Mouse (Mus musculus) forebrain, embryonic 16.5 days (tissue): Measurements from ENCODE around the gene Spryd4. TPM values are rescaled to one million over a fixed set of nuclear protein-coding genes. Genes with fewer than 3 reads are reported as not detected.

Experiments used
- ATAC-seq: fragments of 200-750 bp; cut with Nextera tagmentation; 2 replicates; pipeline ENCODE4 v1.8.0; 2017; ENCODE audit warnings: mild to moderate bottlenecking, moderate library complexity
- H3K27ac ChIP-seq: fragments of 300-500 bp; sonication (generic); 2 replicates; pipeline ENCODE4 v1.5.1; 2014; ENCODE audit warnings: low read length, control low read depth
- H3K27me3 ChIP-seq: fragments of 300-500 bp; sonication (generic); replicated peaks from 2 replicates; pipeline ENCODE4 v1.6.1; 2014; ENCODE audit warnings: low read length; ENCODE audit not compliant: control insufficient read depth, insufficient read depth
- H3K36me3 ChIP-seq: fragments of 300-500 bp; sonication (generic); 2 replicates; pipeline ENCODE4 v1.6.1; 2014; ENCODE audit not compliant: control insufficient read depth, insufficient read depth
- H3K4me1 ChIP-seq: fragments of 300-500 bp; sonication (generic); replicated peaks from 2 replicates; pipeline ENCODE4 v1.6.1; 2014; ENCODE audit warnings: low read length; ENCODE audit not compliant: control insufficient read depth, insufficient read depth
- H3K4me2 ChIP-seq: fragments of 300-500 bp; sonication (generic); 2 replicates; pipeline ENCODE4 v1.6.1; 2014; ENCODE audit warnings: mild to moderate bottlenecking, low read length, control low read depth
- H3K4me3 ChIP-seq: fragments of 300-500 bp; sonication (generic); replicated peaks from 2 replicates; pipeline ENCODE4 v1.5.1; 2014; ENCODE audit warnings: mild to moderate bottlenecking, low read length, control low read depth
- H3K9ac ChIP-seq: fragments of 300-500 bp; sonication (generic); replicated peaks from 2 replicates; pipeline ENCODE4 v1.6.1; 2014; ENCODE audit warnings: low read depth, low read length, control low read depth
- H3K9me3 ChIP-seq: fragments of 300-500 bp; sonication (generic); 2 replicates; pipeline ENCODE4 v1.6.1; 2016; ENCODE audit warnings: low read length; ENCODE audit not compliant: control insufficient read depth
- WGBS: fragments of 180-500 bp; shearing (Covaris S2); extraction: QIAGEN DNeasy Blood & Tissue Kit; methylation state at CpG from one replicate; pipeline ENCODE4 v1.1.7; 2014; 5-methylcytosine and 5-hydroxymethylcytosine counted together
- polyA plus RNA-seq: library from polyadenylated mRNA; unstranded; fragments of >200 nt; fragmentation: Nextera tagmentation; extraction: Ambion mirVana; gene quantifications from 2 replicates; pipeline ENCODE4 v1.2.1, GENCODE M21; 2015

The Spryd4 gene
- polyA plus RNA-seq, 1 experiment from 2014 or later: 16.6 TPM

DNA sequence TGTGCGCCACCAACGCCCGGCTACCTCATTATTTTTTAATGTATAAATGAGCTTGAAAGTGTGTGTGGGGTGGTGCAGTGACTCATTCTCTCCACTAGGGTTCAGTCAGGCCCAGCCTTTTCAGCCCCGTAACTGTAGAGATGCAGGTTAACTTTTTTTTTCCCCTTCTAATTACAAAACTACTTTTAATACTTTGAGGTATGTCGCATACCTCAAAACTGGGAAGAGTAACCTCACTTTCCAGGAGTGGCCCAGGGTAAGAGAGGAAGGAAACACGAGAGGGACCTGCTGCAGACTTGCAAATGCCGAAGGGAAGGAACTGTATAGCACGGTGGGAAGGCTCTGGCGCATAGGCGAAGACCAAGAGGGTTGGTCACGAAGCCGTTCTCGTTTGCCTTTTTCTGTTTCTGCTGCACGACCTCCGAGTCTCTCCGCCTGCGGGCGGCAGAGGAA lies 1.3 kb upstream of the Spryd4 start:
- Histone ChIP-seq H3K9ac (0 out of 2 replicates have a peak overlapping the region, but pooled peaks have one; percentile 10), H3K27ac (no peak overlapping the region), H3K27me3 (0 out of 2 replicates have a peak, but pooled peaks cover 4% of the 10 kb centered on the region), H3K36me3 (no peaks in the 10 kb centered on the region), H3K9me3 (no peaks in the 10 kb centered on the region), H3K4me2 (peak overlapping the region; percentile 49), H3K4me3 (peak overlapping the region; percentile 1; the same call in 1 of the 2 replicates), H3K4me1 (peaks cover 11% of the 10 kb centered on the region)
- WGBS: under 1% methylated on average over 18 of the region's 18 CpGs
- no peak for ATAC-seq

DNA sequence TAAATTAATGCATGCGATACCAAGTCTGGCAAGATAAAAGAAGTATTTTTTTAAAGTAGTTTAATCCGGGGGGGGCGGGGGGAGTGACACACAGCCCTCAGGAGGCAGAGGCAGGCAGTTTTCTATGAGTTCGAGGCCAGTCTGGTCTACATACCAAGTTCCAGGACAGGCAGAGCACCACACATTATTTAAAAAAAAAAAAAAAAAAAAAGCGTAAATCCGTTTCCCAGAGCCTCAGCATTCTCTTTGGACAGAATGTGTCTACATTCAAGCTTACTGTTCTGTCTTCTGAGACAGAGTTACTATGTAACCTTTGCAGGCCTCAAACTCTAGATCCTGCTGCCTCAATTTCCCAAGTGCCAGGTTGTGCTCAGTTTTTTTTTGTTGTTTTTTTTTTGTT lies 541 bp upstream of the Spryd4 start:
- ATAC-seq: no peak
- H3K36me3 ChIP-seq: no peaks in the 10 kb centered on the region
- H3K4me3 ChIP-seq: peak overlapping the region; percentile 66
- H3K9me3 ChIP-seq: no peaks in the 10 kb centered on the region
- H3K27me3 ChIP-seq: 0 out of 2 replicates have a peak, but pooled peaks cover 4% of the 10 kb centered on the region
- peak overlapping the region; percentile 90 for H3K4me2 ChIP-seq
- WGBS: 52% methylated on average over 6 of the region's 6 CpGs
- peaks cover 11% of the 10 kb centered on the region for H3K4me1 ChIP-seq
- H3K9ac ChIP-seq: peak overlapping the region; percentile 67; the same call in 1 of the 2 replicates
- H3K27ac ChIP-seq: peak overlapping the region; percentile 45; the same call in 1 of the 2 replicates

DNA sequence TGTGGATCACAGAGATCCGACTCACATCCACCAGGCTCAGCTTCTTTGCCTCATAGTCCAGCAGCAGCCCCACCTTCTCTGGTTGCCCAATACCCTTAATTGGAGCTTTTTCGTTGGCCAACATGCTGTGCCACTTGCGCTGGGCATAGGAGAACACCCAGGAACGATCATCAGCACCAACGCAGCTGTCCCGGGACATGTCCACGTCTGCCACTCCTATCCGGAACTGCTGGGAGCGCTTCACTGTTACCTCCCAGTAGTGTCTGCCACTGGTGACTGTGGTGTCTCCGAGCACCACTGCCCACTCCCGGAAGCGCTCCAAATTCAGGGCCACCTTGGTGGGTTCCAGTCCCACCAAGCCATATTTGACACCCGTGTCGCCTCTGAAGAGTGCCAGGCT lies 653 bp downstream of the Spryd4 start:
- 0 out of 2 replicates have a peak, but pooled peaks have one; percentile 6 for ATAC-seq
- no peaks in the 10 kb centered on the region for H3K36me3 ChIP-seq
- peak overlapping the region; percentile 66 for H3K4me3 ChIP-seq
- WGBS: 28% methylated on average over 14 of the region's 14 CpGs
- peak overlapping the region; percentile 67 for H3K9ac ChIP-seq
- no peaks in the 10 kb centered on the region for H3K9me3 ChIP-seq
- H3K4me2 ChIP-seq: peak overlapping the region; percentile 90
- H3K27me3 ChIP-seq: 0 out of 2 replicates have a peak, but pooled peaks cover 4% of the 10 kb centered on the region
- H3K4me1 ChIP-seq: peaks cover 11% of the 10 kb centered on the region
- no peak overlapping the region for H3K27ac ChIP-seq

DNA sequence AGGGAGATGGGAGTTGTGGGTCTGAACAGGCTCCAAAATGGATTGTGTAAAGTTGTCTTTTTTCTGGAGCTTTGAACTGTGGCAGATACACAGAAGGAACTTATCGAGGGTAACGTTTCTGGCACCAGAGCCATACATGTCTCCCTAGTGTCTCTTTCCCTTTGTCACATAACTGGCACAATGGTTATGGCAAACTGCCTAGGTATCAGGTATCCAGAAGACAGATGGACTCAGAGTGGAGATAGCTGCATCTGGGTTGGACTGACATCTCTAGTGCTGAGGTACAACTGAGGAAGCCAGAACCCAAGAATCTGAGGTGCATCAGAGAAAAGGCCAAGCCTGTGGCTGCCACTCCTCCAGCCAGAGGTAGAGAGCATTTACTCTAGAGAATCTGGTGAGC lies 1.5 kb downstream of the Spryd4 start:
- 0 out of 2 replicates have a peak, but pooled peaks cover 4% of the 10 kb centered on the region for H3K27me3 ChIP-seq
- H3K4me2 ChIP-seq: no peak overlapping the region
- 88% methylated on average over 2 of the region's 2 CpGs for WGBS
- H3K27ac ChIP-seq: no peak overlapping the region
- no peak overlapping the region for H3K4me3 ChIP-seq
- H3K9me3 ChIP-seq: no peaks in the 10 kb centered on the region
- no peak for ATAC-seq
- peaks cover 11% of the 10 kb centered on the region for H3K4me1 ChIP-seq
- no peaks in the 10 kb centered on the region for H3K36me3 ChIP-seq
- H3K9ac ChIP-seq: no peak overlapping the region

DNA sequence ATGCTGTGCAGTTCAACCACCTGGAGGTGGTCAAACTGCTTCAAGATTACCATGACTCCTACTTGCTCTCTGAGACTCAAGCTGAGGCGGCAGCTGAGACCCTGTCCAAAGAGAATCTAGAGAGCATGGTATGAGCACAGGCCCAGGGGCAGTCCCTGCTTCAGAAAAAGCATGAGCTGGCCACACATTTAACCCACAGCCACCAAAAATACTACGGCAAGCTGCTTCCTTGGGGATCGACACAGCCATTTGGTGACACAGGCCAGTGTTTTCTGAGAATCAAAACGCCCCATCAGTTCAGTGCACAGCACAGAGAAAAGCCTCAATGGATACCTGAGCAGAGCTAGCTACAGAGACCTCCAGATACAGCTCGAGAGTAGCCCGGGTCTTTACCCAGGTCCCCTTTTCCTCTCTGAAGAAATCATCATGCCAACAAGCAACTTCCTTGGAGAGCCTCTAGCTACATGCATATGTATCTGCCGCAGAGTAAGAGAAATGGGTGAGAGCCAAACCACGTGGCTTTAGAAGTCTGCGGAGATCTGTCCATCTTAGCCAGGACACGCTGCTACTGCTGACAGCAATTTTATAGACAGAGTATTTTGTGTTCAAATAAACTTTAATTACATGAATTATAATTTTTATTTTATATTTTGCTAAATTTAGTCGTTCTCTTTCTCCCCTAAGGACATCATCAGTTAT lies 2.1 kb downstream of the Spryd4 start:
- no peak for ATAC-seq
- Histone ChIP-seq H3K9ac (no peak overlapping the region), H3K27me3 (0 out of 2 replicates have a peak, but pooled peaks cover 2% of the 10 kb centered on the region), H3K4me2 (no peak overlapping the region), H3K27ac (no peak overlapping the region), H3K4me1 (peaks cover 11% of the 10 kb centered on the region), H3K4me3 (no peak overlapping the region), H3K36me3 (no peaks in the 10 kb centered on the region), H3K9me3 (no peaks in the 10 kb centered on the region)
- WGBS: 97% methylated on average over 11 of the region's 11 CpGs

DNA sequence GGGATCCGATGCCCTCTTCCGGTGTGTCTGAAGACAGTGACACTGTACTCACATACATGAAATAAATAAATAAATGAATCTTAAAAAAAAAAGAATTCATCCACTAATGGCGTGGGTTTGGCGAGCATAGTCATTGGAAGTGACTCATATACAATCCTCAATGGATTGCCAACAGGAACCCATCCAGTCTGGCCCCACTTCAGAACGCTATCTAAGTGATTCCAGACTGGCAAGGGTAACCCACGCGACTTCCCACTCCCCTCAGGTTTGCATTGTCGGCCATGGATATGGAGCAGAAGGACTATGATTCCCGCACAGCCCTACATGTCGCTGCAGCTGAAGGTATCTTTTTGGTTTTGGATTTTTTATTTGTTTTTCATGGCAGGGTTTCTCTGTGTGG lies 3.3 kb downstream of the Spryd4 start:
- Histone ChIP-seq H3K4me3 (no peak overlapping the region), H3K27me3 (no peaks in the 10 kb centered on the region), H3K4me2 (no peak overlapping the region), H3K9me3 (no peaks in the 10 kb centered on the region), H3K27ac (no peak overlapping the region), H3K36me3 (no peaks in the 10 kb centered on the region), H3K9ac (no peak overlapping the region), H3K4me1 (peaks cover 11% of the 10 kb centered on the region)
- ATAC-seq: no peak
- 93% methylated on average over 10 of the region's 10 CpGs for WGBS

DNA sequence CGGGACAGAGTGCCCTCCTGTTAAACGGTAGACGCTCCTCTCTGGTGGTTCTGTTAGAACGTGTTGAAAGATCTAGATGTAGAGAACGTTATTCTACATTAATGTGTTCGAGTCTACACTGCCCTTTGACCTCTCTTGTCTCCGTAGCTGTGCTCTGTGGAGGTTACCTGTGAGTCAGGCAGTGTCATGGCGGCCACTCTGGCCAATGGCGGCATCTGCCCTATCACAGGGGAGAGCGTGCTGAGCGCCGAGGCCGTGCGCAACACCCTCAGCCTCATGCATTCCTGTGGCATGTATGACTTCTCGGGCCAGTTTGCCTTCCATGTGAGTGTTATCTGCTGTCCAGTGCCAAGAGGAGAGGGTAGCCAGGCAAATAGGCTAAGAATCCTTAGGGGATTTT lies 6.7 kb downstream of the Spryd4 start:
- H3K4me2 ChIP-seq: no peak overlapping the region
- H3K4me1 ChIP-seq: no peaks in the 10 kb centered on the region
- no peak for ATAC-seq
- H3K27me3 ChIP-seq: no peaks in the 10 kb centered on the region
- H3K9me3 ChIP-seq: no peaks in the 10 kb centered on the region
- H3K4me3 ChIP-seq: no peak overlapping the region
- no peak overlapping the region for H3K27ac ChIP-seq
- no peaks in the 10 kb centered on the region for H3K36me3 ChIP-seq
- 91% methylated on average over 15 of the region's 15 CpGs for WGBS
- H3K9ac ChIP-seq: no peak overlapping the region

DNA sequence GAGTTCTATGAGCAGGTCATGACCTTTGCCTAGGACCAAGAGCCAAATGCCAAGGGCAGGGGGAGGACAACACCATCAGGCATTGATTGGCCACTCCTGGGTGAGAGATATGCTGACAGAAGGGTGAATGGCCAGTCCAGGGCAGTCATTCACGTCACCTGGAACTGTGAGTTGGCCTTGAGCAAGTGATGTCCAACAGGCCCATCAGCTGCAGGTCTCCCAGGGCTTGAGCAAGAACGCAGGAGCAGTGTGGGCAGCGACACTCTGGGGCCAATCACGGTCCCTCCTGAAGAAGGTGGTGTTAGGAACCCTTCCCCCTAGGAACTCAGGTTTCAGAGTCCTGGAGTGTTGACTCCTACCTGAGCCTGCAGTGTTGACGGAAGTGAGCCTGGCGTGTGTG lies 9.8 kb downstream of the Spryd4 start:
- 81% methylated on average over 6 of the region's 6 CpGs for WGBS
- Histone ChIP-seq H3K4me3 (no peak overlapping the region), H3K27me3 (0 out of 2 replicates have a peak, but pooled peaks cover under 1% of the 10 kb centered on the region), H3K9ac (no peak overlapping the region), H3K4me2 (no peak overlapping the region), H3K36me3 (no peaks in the 10 kb centered on the region), H3K4me1 (no peaks in the 10 kb centered on the region), H3K9me3 (no peaks in the 10 kb centered on the region), H3K27ac (no peak overlapping the region)
- no peak for ATAC-seq

DNA sequence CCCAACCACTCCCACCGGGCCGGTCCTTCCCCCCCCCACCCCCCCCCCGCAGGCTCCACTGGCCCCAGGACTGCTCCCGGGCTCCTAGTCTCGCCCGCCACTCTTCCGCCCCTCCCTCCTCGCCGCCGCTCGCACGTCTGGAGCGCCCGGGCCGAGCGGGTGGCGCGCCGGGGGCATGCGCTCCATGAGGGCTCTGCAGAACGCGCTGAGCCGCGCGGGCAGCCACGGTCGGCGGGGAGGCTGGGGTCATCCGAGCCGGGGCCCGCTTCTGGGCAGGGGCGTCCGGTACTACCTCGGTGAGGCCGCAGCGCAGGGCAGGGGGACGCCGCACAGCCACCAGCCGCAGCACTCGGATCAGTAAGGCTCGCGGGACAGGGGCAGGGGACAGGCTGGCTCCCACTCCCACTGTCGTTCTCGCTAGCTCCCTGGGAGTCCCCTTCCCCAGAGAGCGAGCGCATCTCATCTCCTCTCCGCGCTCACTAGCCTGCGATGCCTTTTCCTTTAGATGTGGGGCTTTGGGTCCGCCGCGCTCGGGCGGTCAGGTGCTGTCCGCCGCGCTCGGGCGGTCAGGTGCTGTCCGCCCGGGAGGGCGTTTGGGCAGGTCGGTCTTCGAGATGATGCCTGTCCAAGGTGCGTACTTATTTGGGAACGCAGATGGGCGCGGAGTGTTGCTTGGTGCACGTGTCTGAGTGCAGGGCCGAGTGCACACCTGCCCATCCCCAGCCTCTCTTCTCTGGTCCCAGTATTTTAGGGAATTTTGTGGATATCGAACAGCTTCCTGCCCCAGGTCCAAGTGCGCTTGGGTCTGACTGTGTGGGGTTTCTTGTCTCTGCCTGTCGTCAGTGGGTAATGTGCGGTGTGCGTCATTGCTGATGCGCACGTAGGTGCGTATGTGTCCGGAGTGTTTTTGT lies 16.8 kb downstream of the Spryd4 start:
- Histone ChIP-seq H3K4me3 (peak overlapping the region; percentile 75), H3K36me3 (no peaks in the 10 kb centered on the region), H3K27me3 (peaks cover 19% of the 10 kb centered on the region), H3K4me2 (peak overlapping the region; percentile 99), H3K4me1 (peaks cover 9% of the 10 kb centered on the region), H3K9ac (peak overlapping the region; percentile 73), H3K27ac (no peak overlapping the region), H3K9me3 (no peaks in the 10 kb centered on the region)
- ATAC-seq: peak; percentile 90
- WGBS: under 1% methylated on average over 61 of the region's 79 CpGs
